Mouse (Mus musculus): ENCODE results near the gene 1700015F17Rik. TPM values are rescaled to one million over a fixed set of nuclear protein-coding genes. Genes with fewer than 3 reads are reported as not detected.
A peak's percentile ranks its signal among the peaks of the same experiment; 100 is the strongest.

Gene 1700015F17Rik
- total RNA-seq (2021), result not detected

DNA sequence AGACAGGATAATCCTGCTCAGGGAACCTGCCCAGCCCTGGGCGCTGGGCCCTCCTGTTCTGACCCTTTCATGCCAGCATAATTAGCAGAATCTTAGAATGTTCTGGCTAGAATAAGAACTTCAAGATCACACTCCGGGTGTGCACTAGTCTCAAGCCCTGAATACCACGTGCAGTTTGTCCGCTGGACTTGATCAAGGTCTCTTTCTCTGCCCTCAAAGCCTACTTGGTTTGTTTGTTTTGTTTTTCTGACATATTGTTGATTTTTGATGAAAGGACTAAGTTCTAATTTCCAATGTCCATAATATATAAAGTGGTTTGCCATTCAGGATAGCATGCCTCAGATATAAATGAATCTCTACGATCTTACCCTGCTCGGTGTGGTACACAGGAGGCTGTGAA lies at the start of gene 1700015F17Rik:
1700015F17Rik (minus strand) TSS at position 101 of the 400 bp plus-strand sequence.
- no peak for DNase-seq

DNA sequence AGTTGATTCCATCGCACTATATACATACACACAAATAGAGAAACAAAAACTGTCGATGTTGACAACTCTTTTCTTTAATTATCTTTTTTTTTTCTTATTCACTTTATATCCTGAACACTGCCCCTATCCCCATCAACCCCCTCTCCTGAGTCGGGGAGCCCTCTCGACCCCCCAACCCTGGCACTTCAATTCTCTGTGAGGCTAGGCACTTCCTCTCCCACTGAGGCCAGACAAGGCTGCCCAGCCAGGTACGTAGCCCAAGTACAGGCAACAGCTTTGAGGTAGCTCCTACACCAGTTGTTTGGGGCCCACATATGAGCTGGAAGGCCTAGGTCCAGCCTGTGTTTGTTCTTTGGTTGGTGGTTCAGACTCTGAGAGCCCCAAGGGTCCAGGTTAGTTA lies 36.5 kb upstream of the 1700015F17Rik start:
- DNase-seq, result no peak

DNA sequence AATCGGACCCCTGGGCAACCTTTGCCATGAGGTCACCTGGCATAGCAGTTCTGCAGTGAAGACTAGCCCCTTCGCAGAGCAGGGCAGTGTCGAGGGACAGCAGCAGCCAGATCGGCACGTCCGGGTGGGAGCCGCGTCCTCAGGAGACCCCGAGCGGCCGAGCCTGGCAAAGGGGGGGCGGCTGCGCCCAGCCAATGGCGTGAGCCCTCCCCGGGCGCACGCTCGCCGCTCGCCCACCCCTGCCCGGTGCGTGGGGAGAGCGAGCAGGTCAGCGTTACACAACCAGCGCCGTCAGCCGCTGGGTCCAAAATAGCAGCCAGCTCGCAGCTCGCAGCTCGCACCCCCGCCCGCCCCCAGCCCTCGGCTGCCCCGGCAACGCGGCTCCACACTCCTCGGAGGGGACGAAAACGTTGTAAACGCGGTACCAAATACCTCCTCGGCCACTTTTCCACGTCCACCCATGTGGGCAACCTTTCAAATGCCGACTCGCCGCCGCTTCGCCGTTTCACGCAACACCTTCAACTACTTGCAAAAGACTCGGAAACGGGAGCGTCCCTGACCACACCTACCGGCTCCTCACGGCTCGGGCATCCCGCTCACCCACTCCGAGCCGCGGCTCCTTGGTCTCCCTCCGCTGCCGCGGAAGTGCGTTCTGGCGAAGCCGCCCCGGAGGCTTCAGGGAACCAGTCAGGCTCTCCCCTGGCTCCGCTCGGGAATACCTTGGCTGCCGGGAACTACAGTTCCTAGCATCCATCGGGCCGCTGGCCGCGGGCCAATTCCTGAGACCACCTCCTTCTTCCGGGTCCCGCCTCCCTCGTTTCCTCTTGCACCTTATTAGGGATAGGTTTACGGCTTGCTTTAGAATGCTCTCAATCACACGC lies 35.5 kb upstream of the 1700015F17Rik start, which contains the start of gene Cldn12:
Cldn12 (minus strand) TSS at position 763 of the 881 bp plus-strand sequence.
- DNase-seq, result peak; percentile 95 to 96

DNA sequence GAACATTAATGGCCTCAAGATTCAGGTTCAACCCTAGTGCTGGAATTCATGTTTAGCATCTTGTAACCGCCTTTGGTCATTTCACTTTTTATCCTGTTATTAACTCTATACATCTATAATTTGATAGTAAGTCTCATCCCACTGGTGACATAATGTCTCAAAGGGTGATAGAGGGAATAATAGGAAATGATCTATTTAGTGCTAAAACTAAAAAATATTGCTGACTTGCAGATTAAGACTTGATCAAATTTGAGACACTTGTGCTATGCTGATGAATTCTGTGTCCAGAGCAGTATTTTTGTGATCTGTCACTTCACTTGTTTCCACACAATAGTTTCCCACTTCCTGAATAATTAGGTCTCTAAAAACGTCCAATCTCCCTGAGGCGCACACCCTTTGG lies 32.5 kb upstream of the 1700015F17Rik start:
- DNase-seq, result no peak

DNA sequence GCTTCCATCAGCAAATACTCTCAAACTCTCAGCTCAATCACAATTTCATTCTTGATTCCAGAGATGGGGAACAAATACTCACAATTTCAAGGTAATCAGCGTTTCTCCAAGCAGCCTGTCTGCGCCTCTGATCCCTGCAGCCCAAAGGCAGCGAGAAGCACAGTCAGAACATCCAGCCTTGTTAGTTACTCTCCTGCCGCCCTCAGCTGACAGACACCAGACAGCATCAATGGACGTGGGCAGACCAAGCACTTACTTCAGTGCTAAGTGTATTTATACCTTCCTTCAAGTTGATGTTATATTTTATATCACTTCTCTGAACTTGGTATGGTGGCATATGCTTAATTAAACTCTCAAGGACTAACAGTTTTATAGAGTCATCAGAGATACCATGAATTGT lies 32.0 kb upstream of the 1700015F17Rik start:
- DNase-seq, result no peak

DNA sequence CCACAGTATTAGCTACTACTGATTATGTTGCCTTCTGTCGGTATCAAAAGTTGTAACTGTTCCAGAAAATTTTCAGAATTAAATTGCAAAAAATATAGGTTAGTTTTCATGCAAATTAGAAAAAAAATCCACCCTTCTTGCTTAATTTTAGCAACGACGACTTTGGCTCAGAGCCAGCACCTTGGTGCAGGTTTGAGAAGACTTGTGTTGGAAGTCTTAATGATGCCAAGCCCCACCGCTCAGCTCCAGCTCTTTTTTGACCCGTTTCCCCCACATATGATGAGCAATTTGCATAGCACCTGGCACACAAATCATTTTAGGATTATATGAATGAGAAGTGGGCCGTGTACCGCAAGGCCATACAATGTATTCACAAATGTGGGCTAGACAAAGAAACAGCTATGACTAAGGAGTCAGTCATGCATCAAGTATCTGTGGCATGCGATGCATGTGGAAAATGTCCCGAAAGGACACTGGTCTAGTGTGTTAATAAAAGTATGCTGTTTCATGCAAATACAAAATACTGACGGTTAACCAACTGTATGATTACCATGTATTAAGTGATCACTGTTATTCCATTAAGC lies 31.5 kb upstream of the 1700015F17Rik start:
- no peak for DNase-seq

DNA sequence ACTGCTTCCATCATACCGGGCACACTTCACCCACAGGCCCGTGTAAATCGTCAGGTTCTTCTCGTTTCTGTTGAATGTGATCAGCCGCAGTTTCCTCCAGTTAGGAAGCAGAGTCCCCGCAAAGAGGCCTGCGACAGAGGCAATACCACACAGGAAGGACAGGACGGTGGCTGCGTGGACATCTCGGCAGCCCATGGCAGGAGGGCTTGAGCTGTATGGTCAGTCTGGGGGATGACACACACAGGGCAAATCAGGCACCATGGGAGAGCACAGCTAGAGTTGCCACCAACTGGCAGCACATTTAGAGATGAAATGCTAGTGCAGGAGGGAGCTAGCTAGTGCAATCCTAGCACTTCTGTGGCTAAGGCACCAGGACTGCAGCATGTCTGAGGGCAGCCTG lies 29.3 kb upstream of the 1700015F17Rik start:
- DNase-seq, result peak in 1 of 2 experiments; percentile 4

DNA sequence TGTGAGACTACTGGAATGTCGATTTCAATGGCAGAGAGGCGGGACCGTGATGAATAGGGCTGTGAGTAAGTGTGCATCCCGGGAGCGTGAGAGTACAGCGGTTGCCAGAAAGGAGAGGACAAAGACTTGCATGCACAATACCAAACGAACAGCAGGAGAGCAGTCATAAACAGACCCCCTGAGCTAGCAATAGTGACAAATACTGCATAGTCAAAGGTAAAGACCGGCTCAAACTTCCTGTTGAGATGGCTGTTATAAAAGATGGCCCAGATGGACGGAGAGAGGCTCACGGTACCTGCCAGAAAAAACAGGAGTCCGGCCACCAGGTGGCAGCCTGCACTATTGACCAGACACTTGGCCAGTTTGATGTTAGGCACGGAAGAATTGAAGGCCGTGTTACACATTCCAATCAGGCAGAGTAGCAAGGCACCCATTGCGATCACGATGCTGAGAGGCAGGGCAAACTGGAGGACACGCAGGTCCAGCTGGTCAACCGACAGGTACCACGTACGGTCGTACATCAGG lies 28.8 kb upstream of the 1700015F17Rik start:
- peak; percentile 33 to 47 for DNase-seq

DNA sequence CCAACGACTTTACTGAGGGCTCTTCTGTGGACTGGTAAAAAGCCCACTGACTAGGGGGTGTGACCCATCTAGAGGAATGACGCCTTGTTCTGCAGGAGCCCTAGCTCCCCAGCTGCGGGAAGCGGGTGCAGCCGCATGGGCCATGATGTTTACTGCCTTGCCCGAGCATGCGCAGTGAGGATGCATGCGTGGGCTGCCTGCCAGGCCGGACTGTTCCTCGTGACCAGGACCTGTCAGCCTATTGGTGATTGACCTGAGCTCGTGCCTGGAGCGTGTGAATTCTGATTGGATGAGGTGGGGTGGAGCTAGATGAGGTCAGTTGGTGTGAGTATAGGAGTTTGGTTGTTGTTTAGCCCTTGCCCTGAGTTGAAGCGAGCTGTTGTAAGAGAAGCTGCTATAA lies 25.5 kb upstream of the 1700015F17Rik start:
- no peak for DNase-seq

DNA sequence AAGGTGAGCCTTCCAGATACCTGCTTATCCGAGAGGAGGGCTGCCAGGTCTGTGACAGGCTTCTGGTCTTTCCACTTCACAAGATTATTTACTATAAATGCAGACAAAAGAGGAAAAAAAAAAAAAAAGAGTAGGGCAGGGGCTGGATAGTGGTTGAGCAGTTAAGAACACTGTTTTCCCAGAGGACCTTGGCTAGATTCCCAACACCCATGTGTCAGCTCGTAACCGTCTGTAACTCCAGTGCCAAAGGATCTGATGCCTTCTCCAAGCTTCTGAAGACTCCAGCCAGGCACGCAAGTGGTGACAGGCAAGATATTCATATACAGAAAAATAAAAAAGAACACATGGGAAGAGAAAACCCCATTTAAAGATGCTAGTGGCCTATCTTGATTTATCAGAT lies 24.4 kb upstream of the 1700015F17Rik start:
- no peak for DNase-seq

DNA sequence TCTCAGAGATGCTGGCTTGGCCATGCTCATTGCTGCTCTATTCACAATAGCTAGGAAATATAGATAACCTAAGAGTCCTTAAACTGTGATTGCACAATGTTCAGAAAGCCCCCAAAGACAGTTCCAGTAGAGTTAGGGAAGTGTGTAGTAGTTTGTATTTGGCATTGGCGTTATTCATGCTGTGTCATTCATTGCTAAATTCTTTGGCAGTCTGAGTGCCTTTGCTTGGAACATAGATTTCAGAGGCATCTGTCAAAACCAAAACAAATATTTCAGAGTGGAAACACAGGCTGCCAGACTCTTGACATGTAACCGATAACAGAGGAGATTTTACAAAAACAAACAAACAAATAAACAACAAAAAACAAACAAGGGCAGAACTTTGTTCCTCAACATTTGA lies 22.6 kb upstream of the 1700015F17Rik start:
- DNase-seq, result no peak

DNA sequence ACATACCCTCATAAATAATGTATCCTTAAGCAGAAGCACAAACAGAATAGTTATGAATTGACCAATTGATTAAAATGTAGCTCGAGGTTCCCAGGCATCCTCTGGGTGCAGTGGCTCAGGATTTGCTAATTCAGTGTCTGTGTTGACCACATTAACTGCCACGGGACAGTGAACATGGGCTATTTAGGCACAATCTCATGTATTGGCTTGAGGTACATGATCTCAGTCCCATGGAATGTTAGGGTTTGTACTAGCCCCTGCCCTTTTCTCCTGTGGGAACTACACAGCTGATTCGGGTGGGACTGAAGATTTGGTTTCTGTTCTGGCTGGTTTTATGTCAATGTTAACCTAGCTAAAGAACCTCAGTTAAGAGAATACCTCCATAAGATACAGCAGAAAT lies 17.4 kb upstream of the 1700015F17Rik start:
- no peak for DNase-seq

DNA sequence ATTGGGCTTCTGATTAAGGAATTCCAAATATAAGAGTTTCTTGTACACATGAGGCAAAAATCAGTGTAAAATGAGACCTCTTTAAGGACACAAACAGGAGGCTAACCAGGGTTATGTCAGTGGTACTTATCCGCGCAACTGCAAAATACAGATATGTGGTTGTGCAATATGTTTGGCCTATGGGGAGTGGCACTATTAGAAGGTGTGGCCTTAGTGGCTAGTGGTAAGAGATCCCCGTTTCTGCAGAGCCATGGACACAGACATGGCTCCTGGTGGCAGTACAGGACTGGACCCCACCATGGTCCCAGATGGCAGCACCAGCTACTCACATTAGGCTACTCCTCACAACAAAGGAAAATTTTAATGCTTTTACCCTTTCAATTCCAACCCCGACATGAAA lies 16.1 kb upstream of the 1700015F17Rik start:
- DNase-seq, result no peak

DNA sequence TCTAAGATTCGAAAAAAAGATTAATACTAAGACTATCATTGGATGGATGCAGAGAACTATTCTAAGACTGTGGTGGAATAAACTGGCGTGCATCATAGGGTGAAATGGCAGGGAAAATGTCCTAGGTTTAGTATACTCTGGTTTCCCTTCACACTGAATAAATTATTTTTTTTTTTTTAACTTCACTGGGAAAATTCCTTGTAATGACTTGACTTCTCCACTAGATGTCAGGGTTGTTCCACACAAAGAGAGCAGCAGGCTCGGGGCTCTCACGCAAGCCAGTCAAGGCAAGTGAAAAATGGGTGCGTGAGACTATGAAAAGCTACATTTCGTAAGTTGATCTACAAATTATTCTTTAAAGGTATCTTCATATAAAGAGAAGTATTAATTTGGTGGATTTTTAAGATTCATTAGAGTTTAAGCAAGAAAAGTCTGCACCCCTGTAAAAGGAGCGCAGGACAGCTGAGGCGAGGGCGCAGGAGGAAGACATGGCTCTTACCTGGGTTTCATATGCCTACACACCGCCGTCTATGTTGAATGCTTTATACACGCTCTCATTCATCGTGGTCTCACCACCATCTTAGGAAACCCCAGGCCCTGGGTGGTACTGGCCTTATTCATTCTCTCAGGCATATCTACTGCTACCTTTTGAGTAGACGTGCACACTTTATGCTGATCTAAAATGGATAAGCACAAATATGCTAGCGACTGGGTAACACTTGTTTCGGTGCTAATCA lies 15.5 kb upstream of the 1700015F17Rik start:
- DNase-seq, result peak; percentile 17 to 21

DNA sequence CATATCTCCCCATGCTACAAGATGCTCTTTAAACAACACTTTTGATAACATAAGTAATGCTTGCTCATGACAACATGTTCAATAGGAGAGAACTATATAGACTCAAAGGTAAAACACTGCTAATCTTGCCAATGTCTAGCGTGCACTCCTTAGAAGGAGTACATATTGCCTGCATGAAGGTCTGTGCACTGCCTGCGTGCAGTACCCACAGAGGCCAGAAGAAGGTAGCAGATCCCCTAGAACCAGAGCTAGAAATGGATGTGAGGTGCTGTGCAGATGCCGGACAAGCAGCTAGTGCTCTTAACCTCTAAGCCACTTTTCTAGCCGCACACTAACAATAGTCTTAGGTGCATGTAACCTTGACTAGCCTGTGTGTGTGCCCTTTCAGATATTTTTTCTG lies 13.2 kb upstream of the 1700015F17Rik start:
- no peak for DNase-seq

DNA sequence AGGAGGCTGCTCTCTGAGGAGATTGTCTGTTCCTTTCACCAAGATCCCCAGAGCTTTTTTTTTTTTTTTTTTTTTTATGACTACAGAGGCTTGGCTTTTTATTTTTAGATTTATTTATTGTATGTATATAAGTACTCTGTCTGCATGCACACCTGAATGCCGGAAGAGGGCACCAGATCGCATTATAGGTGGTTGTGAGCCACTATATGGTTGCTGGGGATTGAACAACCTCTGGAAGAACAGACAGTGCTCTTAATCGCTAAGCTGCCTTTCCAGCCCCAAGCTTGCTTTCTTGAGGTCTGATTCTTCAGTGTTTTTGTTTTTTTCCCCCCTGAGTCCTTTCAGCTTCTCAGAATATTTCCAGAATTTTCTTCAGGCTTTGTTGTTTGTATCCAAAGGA lies 7.1 kb upstream of the 1700015F17Rik start:
- no peak for DNase-seq

DNA sequence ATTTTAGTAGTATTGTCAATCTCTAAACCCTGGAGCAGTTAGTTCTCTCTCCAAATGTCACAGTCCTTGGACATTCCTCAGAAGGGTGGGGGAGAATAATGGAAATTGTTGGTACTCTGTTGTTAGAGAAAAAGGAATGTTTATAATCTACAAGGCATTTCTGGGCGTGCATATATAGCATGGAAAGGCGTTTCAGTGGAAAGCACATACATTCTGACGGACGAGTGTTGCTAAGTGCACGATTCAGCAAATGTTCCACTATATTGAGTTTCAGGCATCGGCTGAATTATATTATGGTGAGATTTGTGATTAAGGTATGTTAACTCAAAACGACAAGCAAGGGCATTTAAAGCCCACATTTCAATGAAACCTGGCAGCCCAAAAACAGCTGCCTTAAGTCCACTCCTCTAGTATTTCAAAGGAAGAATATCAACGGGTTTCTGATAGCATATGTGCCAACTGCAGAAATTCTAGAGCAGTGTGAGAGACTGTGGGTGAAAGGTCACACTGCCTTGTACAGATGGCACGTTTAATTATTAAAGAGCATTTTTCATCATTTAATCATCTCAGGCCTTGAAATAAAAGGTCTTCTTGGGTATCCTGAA lies 4.4 kb upstream of the 1700015F17Rik start:
- no peak for DNase-seq

DNA sequence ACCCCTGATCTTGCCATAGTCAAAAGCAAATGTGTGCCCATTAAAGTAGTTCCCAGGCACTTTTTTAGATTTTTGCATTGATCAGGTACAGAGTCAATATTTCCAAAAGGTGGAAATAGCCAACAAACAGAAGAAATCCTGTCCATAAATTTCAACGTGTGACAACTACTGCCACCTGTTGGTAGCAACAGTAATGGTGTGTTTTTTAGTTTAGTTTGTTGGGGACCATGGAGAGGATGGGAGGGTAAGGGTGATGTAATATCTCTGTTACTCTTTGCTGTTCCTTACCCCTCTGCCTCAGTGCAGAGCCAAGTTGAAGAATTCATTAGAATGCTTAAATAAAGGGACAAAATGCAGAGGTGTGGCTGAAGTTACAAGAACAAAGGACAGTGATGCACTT lies 2.7 kb upstream of the 1700015F17Rik start:
- no peak for DNase-seq

DNA sequence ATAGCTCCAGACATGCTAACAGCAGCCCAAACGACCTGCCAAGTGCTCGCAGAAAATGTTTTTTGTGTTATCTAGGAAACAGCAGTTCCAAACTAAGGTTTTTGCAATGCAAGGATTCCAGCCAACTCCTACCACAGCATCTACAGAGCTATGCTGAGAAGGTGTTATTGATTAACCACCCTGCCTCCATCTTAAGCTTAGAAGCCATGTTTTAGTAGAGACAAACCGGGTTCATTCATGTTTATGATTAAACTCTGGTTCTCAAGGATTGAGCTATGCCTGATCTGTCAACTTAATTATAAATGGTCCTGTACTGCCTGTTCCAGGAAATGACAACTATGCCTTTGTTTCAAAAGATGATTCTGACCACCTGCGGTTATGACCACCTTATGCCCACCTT lies 2.8 kb downstream of the 1700015F17Rik start:
- DNase-seq, result no peak

DNA sequence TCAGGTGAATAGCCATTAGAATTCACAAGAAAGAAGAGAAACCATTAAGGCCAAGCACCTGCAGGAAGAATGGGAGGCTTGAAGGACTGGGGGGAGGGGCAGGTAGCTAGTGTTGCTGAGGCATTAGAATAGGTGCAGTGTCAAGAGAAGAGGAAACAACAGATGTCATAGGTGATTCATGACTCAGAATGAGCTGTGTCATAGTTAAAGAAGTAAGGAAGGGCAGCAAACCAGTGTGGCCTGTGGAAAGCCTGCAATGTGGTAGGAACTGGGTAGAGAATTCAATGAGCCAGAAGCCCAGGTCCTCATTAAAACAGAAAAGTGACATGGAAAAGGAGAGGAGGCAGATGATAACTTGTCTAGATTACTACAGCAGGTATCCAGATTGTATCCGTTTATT lies 13.7 kb downstream of the 1700015F17Rik start:
- DNase-seq, result no peak

DNA sequence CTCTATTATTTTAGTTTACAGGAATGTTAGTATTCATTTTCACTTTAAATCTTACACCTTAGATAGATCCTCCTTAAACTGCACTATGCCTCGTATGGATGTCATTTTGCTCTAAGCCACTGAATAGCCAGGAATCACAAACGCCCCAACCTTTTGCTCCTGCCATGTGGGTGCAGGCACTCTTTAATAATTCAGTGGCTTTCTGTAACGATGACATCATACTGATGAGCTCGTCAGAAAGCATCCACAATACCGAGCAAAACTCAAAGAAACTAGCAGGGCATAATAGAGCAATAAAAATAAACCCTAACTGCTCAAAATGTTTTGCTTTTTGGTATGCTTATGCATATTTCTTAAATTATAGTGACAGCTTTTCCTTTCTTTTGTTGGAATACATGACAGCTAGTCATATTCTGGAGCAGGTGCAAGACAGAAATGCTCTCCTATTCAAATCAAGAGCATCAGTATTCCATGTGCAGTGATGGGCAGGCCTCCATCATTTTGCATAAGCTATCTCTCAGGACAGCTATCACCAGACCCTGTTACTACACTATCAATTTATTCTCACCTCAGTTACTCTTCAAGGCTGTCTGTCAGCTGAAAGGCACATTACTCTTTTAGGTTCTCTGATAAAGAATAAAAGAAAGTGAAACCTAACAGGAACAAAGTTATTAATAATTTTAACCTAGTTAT lies 47.1 kb downstream of the 1700015F17Rik start:
- DNase-seq, result no peak

DNA sequence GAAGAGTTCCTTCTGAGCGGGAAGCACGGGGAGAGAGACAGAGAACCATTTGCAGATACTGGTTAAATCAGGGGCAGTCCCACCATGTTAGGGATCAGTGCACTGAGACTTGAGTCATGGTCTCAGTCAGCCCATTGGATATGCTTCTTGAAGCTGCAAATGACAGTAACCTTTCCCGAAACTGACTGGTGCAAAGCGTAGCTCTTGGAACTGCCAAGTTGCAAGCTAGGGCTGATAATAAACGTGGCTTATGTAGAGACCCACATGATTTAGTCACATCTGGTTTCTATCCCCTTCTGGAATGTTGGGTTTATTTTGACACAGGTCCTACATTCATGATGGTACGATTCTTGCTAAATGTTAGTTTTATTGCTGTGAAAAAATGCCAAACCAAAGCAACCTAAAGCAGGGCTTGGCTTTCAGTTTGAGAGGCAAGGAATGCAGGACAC lies 55.2 kb downstream of the 1700015F17Rik start:
- no peak for DNase-seq

Data from layer of hippocampus, postnatal 36 days (tissue).